Mouse (Mus musculus) megakaryocyte, embryonic 14.5 days (primary cell): ENCODE results near the gene Fam171a1.
"Not testable (repeated sequence)": the region's sequence is repeated elsewhere in the genome, so short reads cannot be mapped to it uniquely, and the experiment has no call there.

Experiments used
- FLI1 ChIP-seq: IDR thresholded peaks from 2 replicates; pipeline ENCODE4 v1.6.1; 2012; ENCODE audit warnings: low read length, inconsistent platforms, mixed read lengths
- GATA1 ChIP-seq: IDR thresholded peaks from 3 replicates; pipeline ENCODE4 v1.6.1; 2012; ENCODE audit warnings: mixed read lengths, low read length, inconsistent platforms, borderline replicate concordance

- TF ChIP-seq GATA1, FLI1: not testable (repeated sequence)
Measured at GRCm38 (mm10) chr2:3175988-3176387, 62.0 kb downstream of the Fam171a1 start.
